Mouse (Mus musculus) cortical plate, adult 2 months (tissue): ENCODE measurements around the gene Exoc8.

ENCODE experiments used
- CTCF ChIP-seq: fragments of 200-500 bp; IDR thresholded peaks from 2 replicates; pipeline ENCODE4 v1.5.1; 2011; ENCODE audit warnings: mild to moderate bottlenecking, control low read depth, low read length; ENCODE audit not compliant: insufficient read depth; ENCODE audit errors: extremely low read depth
- POLR2A ChIP-seq: fragments of 200-500 bp; IDR thresholded peaks from 2 replicates; pipeline ENCODE4 v1.6.1; 2011; ENCODE audit warnings: mild to moderate bottlenecking, low read length, control low read depth; ENCODE audit not compliant: insufficient read depth; ENCODE audit errors: extremely low read depth

GRCm38 (mm10) chr8:124911938-124912872 lies 14.7 kb upstream of the Exoc8 start:
- TF ChIP-seq CTCF (no peak), POLR2A (no peak)
